Mouse (Mus musculus): ENCODE results near the gene Rars. TPM values are rescaled to one million over a fixed set of nuclear protein-coding genes. Genes with fewer than 3 reads are reported as not detected.
A peak's percentile ranks its signal among the peaks of the same experiment; 100 is the strongest.
"Not testable (repeated sequence)": the region's sequence is repeated elsewhere in the genome, so short reads cannot be mapped to it uniquely, and the experiment has no call there.

Gene Rars
- polyA plus RNA-seq, 1 experiment from 2014 or later = 123 TPM

- in situ Hi-C loops (cut with MboI; ENCODE audit: low pct_unique_long_range_greater_than_20kb) = no loop called here
- ChIA-PET CTCF (no interaction called here), POLR2A (no interaction called here)
- ATAC-seq (no peak), DNase-seq (ENCODE audit: low read depth, low spot score) (no peak)
- TF ChIP-seq CTCF (IDR thresholded peaks at IDR 0.05) = no peak
- no peaks in the 10 kb centered on the region for H3K27me3 ChIP-seq
Observed at GRCm38 (mm10) chr11:35857395-35858067, 23.2 kb upstream of the Rars start.

- CTCF ChIA-PET = interaction anchor here (1.1 kb wide), 2 partner anchors 32 to 60 kb away, joined by 3 read pairs; no protein-coding TSS in a partner anchor
- no peak for DNase-seq (ENCODE audit: low read depth, low spot score)
- POLR2A ChIA-PET = no interaction called here
- H3K27me3 ChIP-seq = no peaks in the 10 kb centered on the region
- in situ Hi-C loops (cut with MboI; ENCODE audit: low pct_unique_long_range_greater_than_20kb) = no loop called here
- no peak for TF ChIP-seq CTCF (IDR thresholded peaks at IDR 0.05)
- ATAC-seq = no peak
Observed at GRCm38 (mm10) chr11:35856359-35857040, 22.2 kb upstream of the Rars start.

GRCm38 (mm10) chr11:35855567-35855966 is 21.3 kb upstream of the Rars start:
- no peak for ATAC-seq
- in situ Hi-C loops (cut with MboI; ENCODE audit: low pct_unique_long_range_greater_than_20kb) = no loop called here
- ChIA-PET POLR2A (no interaction called here), CTCF (interaction anchor here (1.1 kb wide), 1 partner anchor 61 kb away, joined by 3 read pairs; no protein-coding TSS in a partner anchor)
- TF ChIP-seq CTCF (IDR thresholded peaks at IDR 0.05) = no peak
- H3K27me3 ChIP-seq = no peaks in the 10 kb centered on the region
- no peak for DNase-seq (ENCODE audit: low read depth, low spot score)

GRCm38 (mm10) chr11:35854941-35855340 is 20.6 kb upstream of the Rars start:
- H3K27me3 ChIP-seq = no peaks in the 10 kb centered on the region
- no peak for ATAC-seq
- no peak for DNase-seq (ENCODE audit: low read depth, low spot score)
- ChIA-PET CTCF (no interaction called here), POLR2A (no interaction called here)
- in situ Hi-C loops (cut with MboI; ENCODE audit: low pct_unique_long_range_greater_than_20kb) = no loop called here
- no peak for TF ChIP-seq CTCF (IDR thresholded peaks at IDR 0.05)

GRCm38 (mm10) chr11:35853651-35854050 is 19.3 kb upstream of the Rars start:
- POLR2A ChIA-PET = no interaction called here
- CTCF ChIA-PET = interaction anchor here (0.8 to 1.7 kb wide), 4 partner anchors 9 to 129 kb away, joined by 3 to 6 read pairs (median 4); no protein-coding TSS in a partner anchor

GRCm38 (mm10) chr11:35852731-35853130 is 18.4 kb upstream of the Rars start:
- DNase-seq (ENCODE audit: low read depth, low spot score) = no peak
- H3K27me3 ChIP-seq = no peaks in the 10 kb centered on the region
- POLR2A ChIA-PET = no interaction called here
- ATAC-seq = peak; percentile 45
- in situ Hi-C loops (cut with MboI; ENCODE audit: low pct_unique_long_range_greater_than_20kb) = no loop called here
- TF ChIP-seq CTCF (IDR thresholded peaks at IDR 0.05) = peak; percentile 70
- CTCF ChIA-PET = interaction anchor here (0.8 to 1.7 kb wide), 4 partner anchors 9 to 130 kb away, joined by 3 to 6 read pairs (median 4); no protein-coding TSS in a partner anchor

More at GRCm38 (mm10) chr11:35853651-35854050, 19.3 kb upstream of the Rars start:
- H3K27me3 ChIP-seq = no peaks in the 10 kb centered on the region
- no peak for TF ChIP-seq CTCF (IDR thresholded peaks at IDR 0.05)
- ATAC-seq (no peak), DNase-seq (ENCODE audit: low read depth, low spot score) (no peak)
- in situ Hi-C loops (cut with MboI; ENCODE audit: low pct_unique_long_range_greater_than_20kb) = no loop called here

GRCm38 (mm10) chr11:35844299-35844698 is 10.0 kb upstream of the Rars start:
- in situ Hi-C loops (cut with MboI; ENCODE audit: low pct_unique_long_range_greater_than_20kb) = no loop called here
- no peak for TF ChIP-seq CTCF (IDR thresholded peaks at IDR 0.05)
- CTCF ChIA-PET = interaction anchor here (1.3 kb wide), 1 partner anchor 8 kb away, joined by 6 read pairs; no protein-coding TSS in a partner anchor
- POLR2A ChIA-PET = no interaction called here
- H3K27me3 ChIP-seq = no peaks in the 10 kb centered on the region
- no peak for DNase-seq (ENCODE audit: low read depth, low spot score)
- peak; percentile 78 for ATAC-seq

- DNase-seq (ENCODE audit: low read depth, low spot score); H3K27me3 ChIP-seq; ATAC-seq; in situ Hi-C loops (cut with MboI; ENCODE audit: low pct_unique_long_range_greater_than_20kb): not testable (repeated sequence)
- CTCF ChIA-PET = interaction anchor here (0.7 to 1.6 kb wide), 2 partner anchors 158 to 171 kb away, joined by 4 to 5 read pairs; no protein-coding TSS in a partner anchor
- POLR2A ChIA-PET = interaction anchor here (0.7 kb wide), 1 partner anchor 21 kb away, joined by 3 read pairs; no protein-coding TSS in a partner anchor
Observed at GRCm38 (mm10) chr11:35842560-35842959, 8.3 kb upstream of the Rars start.

- ATAC-seq = no peak
- in situ Hi-C loops (cut with MboI; ENCODE audit: low pct_unique_long_range_greater_than_20kb) = no loop called here
Observed at GRCm38 (mm10) chr11:35841738-35842325, 7.5 kb upstream of the Rars start.

GRCm38 (mm10) chr11:35840806-35841205 is 6.5 kb upstream of the Rars start:
- in situ Hi-C loops (cut with MboI; ENCODE audit: low pct_unique_long_range_greater_than_20kb); H3K27me3 ChIP-seq; DNase-seq (ENCODE audit: low read depth, low spot score); CTCF ChIA-PET; ATAC-seq: not testable (repeated sequence)
- POLR2A ChIA-PET = interaction anchor here (1.0 kb wide), 1 partner anchor 38 kb away, joined by 3 read pairs; no protein-coding TSS in a partner anchor

More at GRCm38 (mm10) chr11:35841738-35842325, 7.5 kb upstream of the Rars start:
- POLR2A ChIA-PET = interaction anchor here (1.0 kb wide), 1 partner anchor 37 kb away, joined by 3 read pairs; no protein-coding TSS in a partner anchor
- no peaks in the 10 kb centered on the region for H3K27me3 ChIP-seq
- DNase-seq (ENCODE audit: low read depth, low spot score) = no peak
- CTCF ChIA-PET = interaction anchor here (1.6 kb wide), 1 partner anchor 159 kb away, joined by 5 read pairs; no protein-coding TSS in a partner anchor
- no peak for TF ChIP-seq CTCF (IDR thresholded peaks at IDR 0.05)

Data from Patski (cell line).